Mouse (Mus musculus) cerebellum, adult 11-12 months (tissue): ENCODE data around the gene Frrs1.
A peak's percentile ranks its signal among the peaks of the same experiment; 100 is the strongest.
"Not testable (repeated sequence)": the region's sequence is repeated elsewhere in the genome, so short reads cannot be mapped to it uniquely, and the experiment has no call there.

ENCODE experiments used
- DNase-seq: peaks from one replicate; pipeline ENCODE4 v3.0.0; 2022

The Frrs1 gene

DNA sequence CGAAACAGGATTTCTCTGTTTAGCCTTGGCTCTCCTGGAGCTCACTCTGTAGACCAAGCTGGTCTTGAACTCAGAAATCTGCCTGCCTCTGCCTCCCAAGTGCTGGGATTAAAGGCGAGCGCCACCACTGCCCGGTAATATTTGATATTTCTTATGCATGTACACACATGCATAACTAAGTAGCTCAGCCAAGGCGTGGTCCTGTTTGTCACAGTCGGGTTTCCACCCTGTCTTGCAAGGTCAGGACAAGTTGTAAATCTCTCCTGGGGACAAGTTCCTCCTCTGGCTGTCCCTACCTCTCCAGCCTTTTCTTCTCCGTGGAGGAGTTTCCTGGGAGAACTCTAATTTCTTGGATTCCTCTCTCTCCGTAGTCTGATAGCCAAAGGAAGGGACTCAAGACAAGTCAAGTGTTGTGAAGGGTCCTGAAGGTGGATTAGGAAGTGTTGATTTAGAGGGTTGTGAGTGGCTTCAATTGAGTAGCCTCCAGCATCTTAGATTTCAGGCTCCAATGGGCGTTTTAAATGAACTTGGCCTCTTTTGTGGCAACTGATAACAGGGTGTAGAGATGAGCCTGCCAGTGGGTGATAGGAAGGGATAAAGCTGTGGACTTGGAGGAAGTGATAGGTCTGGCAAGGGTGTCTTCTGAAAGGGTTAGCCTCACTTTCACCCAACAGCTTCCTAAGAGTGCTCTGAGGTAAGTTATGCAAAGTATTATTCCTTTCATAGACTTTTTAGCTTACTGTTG is at the start of gene Frrs1:
Frrs1 (plus strand) TSS at position 524 of the 745 bp plus-strand sequence.
- no peak for DNase-seq

DNA sequence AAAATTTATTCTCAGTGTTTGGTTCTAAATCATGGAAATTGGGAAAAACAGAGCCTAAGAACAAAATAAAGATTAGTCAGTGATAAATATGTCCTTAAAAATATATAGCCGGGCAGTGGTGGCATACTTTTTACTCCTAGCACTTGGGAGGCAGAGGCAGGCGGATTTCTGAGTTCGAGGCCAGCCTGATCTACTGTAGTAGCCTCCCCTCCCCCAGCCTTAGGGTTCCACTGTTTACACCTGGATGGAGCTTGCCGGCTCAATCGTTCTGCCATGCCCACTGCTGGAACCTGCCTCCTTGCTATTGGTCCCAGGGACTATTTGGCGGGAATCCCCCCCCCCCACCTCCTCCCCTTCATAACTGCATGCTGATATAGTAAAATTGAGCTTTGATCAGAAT is 48.9 kb upstream of the Frrs1 start:
- not testable (repeated sequence) for DNase-seq

DNA sequence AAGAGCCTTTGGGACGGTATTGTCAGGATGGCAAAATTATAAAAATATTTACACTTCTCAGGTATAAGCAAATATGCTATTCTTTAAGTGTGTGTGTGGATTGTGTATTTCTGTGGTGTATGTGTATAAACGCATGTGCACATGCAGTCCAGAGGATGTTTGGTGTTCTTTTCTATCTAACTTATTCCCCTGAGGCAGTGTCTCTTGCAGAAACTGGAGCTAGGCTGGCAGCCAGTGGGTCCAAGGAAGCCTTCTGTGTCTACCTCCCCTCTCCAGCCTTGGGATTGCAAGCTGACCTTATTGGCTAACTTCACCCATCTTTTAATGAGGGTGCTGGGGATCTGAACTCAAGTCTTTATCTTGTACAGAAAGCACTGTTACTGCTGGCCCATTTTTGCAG is 46.3 kb upstream of the Frrs1 start:
- no peak for DNase-seq

DNA sequence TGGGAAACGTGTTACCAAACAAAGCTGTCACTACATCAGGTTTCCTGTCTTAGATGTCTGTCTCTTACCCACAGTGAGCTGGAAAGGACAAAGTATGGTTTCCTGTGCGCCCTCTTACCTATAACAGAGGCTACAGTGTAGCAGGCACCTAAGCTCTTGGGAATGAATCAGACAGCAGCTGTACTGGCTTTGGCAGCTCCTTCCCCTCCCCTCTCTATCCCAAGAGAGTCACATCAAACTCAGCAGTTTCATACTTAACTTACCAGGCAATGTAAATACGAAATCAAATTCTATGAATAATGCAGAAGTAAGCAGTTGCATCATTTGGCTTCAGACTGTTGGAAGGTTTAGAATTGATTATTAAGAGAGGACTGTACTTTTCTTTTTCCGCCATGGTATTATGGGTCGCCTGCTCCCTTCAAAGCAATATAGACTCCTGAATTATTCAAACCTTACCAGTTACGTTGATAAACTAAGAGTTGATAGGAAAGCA is 43.9 kb upstream of the Frrs1 start:
- no peak for DNase-seq

DNA sequence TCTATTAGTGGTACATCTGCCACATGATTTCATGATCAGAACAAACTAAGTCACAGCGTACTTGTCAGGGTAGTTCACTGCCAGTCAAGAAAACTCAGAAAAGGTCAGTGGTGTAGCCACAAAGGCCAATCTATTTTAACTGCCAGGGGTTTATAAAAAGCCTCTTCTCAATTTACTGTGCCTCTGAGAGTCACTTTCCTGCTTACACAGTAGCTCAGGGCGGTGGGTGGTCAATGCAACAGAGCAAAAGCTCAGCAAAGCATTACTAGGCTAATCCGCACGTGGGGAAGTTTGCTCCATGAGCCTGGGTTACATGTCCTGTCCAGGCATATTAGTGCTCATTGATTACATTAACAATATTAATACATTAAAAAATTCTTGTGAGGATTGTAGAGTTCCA is 43.3 kb upstream of the Frrs1 start:
- no peak for DNase-seq

DNA sequence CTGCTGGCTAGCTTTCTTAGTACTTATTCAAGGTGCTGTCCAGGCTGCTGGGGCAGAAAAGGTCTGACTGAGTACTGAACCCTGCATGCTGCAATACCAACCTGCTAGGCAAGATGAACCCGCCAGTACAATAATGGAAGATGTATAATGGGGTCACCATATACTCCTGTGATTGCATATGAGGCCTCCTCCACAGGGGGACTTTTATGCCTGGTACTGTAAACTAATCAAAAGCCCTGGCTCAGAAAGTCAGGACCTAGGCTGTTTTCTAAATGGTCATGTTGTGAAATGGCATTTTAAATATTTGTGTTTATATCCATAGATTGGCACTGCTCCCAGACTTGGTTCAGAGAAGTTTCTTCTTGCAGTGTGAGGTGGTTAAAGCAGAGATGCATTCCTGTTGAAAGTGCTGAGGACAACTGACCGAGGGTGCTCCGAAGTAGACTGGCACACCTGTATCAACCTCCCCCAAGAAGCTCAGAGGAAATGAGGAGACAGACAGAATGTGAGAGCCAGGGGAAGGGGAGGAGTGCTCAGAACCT is 42.5 kb upstream of the Frrs1 start:
- no peak for DNase-seq

DNA sequence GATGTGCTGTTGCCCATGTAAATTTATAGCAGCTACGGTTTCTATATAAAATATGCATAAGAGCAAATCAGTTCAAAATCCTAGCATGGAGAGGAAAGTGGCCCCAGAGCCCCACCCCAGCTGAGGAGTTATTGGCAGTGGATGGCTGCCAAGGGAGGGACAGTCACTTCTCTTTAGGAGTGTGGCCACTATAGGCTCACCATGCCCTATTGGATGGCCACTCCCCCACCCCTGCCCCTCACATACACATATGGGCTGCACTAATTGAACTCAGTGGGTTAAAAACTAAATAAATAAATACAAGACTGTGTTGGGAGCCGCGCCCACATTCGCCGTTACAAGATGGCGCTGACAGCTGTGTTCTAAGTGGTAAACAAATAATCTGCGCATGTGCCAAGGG is 42.0 kb upstream of the Frrs1 start:
- DNase-seq, result no peak

DNA sequence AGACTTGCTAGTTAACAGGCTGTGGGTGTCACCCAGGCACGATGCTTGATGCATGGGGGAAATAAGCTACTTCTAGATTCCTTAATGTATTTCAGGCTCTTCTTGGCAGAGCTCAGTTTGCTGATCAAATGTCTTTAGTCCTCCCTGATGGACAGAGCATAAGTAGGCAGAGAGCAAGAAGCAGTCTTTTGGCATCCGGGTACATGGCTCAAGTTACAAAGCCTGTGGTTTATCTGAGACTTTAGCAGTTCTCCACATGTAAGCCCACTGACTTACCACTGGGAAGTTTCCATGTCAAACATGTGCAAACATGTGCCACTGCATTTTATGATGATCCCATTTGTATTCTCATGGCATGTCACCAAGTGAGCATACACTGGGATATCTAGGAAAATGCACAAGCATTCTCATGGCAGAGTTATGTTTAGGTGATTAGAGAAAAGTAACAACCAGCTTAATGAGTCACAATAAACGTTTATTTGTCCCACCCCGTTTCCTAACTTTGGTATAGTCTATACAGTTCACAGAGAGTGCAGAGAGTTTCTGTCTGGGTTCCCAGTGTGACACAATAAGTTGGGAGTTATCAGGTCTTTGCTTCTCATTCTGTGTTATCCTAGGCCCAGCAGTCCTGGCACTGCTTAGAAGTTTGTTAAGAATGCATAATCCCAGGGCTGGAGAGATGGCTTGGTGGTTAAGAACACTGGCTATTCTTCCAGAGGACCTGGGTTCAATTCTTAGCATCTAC is 32.6 kb upstream of the Frrs1 start:
- DNase-seq, result no peak

DNA sequence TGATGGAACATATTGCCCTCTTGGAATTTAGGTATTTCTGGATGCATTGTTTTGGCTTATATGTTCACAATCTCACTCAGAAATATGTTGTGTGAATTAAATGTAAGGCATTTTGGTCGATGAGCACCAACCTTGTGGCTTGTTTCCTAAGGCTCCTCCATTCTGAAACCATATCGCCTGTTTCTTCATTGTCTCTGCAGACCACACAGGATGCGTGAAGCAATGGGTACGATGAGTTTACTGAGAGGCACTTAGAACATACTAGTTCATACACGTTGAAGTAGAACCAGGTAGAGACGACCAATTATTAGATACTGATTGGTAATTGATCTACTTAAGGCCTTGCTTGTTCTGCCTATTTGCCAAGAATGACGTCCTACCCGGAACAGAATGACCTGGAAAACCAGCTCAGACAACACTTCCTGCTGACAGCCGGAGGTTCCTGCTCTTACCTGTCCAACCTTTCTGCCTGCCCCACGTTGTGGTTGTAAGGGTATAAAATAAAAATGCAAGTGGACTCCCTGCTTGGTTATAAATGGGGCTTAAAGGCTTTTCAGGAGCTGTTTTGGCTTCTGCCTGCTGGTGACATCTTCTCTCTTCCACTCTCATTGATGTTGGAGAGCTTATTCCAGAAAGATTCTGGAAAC is 29.9 kb upstream of the Frrs1 start:
- no peak for DNase-seq

DNA sequence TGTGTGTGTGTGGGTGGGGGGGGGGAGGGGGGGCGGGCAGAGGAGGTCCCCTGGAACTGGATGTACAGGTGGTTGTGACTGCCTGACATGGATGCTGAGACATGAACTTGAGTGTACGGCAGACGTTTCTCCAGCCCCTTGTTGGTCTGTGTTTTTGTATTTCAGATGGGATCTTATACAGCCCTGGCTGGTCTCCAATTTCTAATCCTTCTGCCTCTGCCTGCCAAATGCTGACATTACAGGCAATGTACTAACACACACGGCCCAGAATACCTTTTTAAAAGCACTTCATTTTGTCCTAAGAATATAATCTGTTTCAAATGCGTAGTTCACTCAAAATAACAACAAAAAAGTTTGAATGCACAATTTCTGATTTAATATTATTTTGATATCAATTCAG is 27.9 kb upstream of the Frrs1 start:
- DNase-seq, result no peak

DNA sequence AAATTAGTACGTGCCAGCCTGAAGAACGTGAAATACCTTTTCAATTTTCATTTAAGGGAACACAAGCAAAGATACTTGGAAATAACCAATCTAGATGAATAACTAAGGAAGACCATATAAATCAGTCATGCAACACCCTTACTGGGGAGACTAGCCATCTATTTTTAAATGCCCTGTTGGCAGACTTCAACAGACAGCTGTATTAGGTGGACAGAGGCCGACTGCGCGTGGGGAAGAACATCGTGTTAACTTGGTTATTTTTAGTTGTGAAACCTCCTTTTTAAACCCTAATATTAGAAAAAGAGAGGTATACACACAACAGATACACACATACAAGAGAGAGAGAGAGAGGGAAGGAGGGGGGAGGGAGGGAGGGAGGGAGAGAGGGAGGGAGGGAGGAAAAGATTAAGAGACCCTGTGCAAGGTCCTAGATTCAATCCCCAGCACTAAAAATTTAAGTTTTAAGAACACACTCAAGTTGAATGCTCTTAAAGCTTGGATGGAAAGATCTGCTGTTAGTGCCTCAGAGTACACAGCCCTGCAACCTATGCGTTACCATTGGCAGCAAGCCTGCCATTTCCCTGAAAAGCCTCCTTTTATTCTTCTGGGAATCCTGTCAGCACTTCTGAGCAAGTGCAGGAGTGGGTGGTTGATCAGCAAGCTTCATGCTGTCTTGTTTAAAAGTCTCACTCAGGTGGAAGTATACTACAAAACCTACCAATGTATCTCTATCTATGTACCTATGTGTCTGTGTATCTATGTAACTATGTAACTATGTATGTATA is 26.5 kb upstream of the Frrs1 start:
- DNase-seq, result no peak

DNA sequence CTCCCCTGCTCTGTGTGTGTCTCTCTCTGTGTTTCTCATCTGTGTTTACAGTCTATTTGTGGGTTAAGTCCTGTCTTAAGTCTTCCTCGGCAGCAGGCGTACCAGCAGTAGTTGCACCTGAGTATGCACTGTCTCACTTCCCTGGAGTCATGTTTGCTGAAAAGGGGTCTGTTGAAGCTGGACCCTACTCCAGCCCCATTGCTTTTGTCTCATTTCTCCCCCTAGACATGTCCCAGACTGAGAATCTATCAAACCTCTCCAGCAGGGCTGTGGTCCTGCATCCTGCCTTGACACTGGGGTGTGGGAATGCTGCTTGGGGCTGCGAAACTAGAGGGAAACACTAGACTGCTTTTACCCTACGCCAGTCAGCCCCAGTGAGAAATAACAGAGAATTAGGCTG is 25.8 kb upstream of the Frrs1 start:
- no peak for DNase-seq

DNA sequence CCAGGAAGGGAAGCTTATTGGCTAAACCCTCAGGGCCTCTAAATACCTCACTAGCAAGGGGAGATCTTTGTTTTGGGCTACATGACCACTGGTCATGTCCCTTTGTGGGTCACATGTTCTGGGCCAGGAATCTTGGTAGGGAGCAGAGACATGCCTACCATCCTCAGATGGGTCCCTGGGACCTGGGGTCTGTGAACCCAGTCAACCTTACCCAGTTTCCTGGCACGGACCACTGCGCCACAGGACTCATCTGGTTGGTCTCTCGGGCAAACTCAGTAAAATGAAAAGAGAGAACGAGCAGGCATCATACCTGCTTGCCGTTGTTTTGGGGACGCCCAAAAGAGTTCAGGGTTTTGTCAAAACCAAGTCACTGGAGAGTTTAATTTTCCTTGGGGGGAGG is 25.0 kb upstream of the Frrs1 start:
- no peak for DNase-seq

DNA sequence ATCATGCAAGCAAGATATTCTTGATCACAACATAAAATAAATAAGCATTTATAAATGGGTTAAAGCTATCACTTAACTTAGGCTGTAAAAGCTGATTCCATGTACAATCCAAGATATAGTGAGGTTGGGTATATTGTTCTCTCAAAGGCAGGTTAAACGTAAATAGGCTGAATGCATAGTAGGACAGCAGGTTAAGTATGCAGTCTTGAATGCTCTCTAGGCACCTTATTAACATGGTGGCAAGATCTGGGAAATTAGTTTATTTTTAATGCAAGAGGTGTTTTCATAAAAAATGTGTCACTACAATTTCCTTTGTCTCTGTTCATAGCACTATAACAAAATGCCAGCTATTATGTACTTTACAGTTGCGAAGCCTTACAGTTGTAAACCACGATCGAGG is 23.9 kb upstream of the Frrs1 start:
- DNase-seq, result no peak

DNA sequence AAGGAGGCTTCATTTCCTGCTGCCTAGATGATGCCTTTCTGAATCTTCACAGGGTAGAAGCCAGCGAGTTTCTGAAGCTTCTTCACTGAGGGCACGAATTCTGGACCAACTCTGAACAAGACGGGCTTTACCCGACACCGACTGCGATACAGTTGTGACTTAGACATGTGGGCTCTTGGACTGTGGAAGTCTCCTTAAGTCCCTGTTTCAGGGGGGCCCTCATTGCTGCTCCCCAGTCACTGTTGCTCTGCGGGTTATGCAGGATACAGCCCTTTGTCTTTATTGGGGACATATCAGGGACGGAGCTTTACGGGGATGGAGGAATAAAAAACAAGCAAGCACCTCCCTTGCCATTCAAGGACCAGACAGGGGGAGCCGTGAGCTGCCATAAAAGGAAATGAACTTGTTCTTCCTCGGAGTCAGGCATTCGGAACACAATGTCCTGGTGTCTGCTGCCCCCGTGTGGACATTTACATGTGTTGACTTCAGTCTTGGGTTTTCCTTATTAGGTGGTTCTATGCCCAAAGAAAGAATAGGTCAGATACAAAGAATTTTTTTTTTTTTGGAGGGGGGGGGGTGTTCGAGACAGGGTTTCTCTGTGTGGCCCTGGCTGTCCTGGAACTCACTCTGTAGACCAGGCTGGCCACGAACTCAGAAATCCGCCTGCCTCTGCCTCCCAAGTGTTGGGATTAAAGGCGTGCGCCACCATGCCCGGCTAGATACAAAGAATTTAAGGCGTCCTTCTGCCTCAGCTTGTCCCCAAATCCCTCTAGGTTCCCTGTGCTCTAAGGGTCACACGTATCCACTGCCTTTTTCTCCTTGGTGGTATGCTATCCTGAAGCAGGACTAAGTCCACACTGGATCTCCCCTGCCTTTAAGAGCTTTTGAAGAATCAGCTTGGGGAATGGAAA is 23.2 kb upstream of the Frrs1 start:
- DNase-seq, result peak; percentile 72

DNA sequence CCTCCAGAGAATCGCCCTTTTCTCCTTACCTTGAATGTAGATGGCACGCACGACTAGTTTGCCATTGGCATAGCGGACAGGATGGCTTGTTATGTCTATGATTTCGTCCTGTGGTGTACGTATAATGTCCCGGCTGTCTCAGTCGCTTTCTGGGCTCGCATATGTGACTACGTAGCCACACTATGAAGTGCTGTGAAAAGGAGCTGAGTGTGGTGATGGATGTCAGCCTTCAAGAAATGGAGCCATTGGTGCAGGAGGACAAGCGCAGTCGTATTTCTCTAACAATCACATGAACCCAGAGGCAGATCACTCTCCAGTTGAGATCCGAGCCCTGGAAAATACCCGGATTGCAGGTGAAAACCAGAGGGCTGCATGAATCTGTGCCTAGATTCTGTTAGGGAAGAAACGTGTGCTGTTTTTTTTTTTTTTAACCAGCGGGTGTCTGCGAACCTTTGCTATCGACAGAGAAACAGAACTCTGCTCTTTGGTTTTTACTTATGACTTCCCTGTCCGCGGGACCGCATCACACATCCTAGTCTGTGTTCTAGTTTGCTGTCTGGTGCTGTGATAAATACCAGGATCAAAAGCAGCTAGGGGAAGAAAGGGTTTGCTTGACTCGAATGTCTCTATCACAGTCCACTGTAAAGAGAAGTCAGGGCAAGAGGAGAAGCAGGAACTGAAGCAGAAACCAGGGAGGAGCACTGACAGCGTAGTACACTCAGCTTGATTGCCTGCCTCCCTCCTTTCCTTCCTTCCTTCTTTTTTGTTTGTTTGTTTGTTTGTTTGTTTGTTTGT is 22.4 kb upstream of the Frrs1 start:
- no peak for DNase-seq

DNA sequence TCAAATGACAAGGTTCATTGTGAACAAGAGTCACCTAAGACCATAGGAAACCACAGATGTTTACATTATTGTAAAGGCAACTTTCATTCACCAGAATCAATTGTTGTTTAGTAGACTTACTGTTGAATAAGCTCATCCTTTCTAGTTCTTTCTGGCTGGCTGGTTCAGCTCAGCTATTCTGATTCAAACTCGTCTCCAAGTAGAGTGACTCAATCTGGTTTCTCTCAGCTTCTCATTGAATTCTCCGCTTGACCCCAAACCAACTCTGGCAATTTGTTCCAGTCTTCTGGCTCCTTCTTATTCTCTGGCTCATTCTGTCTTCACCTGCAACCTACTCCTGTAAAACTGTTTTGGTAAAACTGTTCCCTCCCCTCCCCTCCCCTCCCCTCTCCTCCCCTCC is 18.0 kb upstream of the Frrs1 start:
- no peak for DNase-seq

DNA sequence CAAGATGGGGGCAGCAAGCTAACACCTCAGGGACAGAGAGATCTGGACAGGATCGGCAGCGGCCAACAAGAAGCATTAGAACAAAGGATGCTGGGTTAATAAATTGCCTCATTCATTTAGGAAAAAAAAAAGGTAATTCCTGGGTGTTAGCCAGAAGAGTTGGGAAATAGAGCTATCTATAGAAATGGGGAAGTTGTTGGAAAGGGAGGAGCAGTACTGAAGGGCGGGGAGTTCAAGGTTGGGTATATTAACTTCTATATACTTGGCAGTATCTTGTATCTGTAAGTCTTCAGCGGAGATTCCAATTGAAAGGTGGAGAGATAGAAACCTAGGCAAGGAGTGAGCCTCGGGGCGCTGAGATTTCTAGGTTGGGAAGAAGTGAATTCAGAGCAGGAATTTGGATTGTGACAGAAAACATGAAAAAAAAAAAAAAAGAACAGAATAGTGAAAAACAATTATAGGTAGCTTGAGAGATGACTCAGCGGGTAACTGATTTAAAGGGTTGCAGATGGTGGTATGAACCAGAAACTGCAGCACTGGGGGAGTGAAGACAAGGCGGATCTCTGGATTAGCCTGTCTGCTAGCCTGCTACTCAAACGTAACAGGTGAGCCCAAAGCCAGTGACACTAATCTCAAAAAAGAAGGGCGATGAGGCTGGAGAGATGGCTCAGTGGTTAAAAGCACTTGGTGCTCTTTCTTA is 14.2 kb upstream of the Frrs1 start:
- no peak for DNase-seq

DNA sequence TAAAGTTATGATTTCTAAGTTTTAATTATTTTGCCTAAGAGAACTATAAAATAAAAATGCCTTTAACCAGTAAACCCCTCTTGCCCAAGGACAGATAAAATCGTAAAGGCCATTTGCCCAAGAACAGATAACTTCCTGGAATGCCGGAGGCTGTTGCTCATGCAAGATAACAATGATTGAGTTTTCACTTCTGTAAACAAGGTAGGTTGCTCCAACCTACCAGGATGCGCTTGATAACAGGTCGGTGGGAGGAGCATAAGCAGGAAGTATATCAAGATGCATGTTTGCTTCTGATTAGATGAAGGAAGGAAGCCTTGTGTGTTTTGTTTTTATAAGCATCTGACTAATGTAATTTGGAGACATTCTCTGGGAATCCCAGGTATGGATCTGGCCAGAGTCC is 13.2 kb upstream of the Frrs1 start:
- no peak for DNase-seq

DNA sequence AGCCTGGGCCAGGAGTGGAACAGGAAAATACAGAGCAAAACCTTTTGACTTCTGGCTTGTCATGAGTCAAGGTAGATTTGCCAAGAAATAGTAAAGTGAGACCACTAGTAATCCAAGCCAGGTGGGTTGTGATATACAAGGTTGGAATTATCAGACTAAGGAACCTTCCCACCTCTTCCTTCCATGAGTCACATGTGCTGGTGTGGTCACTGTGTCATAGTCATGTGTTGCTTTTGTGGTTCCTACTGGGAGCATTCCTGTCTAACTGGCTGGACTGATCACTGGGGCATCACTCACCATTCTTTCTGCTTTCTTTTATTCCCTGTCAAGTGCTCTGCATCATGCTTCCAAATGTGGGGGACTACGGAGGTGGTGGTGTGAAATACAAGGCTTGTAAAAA is 11.2 kb upstream of the Frrs1 start:
- DNase-seq, result no peak
